Mouse (Mus musculus) heart, embryonic 10.5 days (tissue): ENCODE data around the gene Fhl1. TPM values are rescaled to one million over a fixed set of nuclear protein-coding genes. Genes with fewer than 3 reads are reported as not detected.
A peak's percentile ranks its signal among the peaks of the same experiment; 100 is the strongest.

Experiments used
- DNase-seq: peaks from one replicate; pipeline ENCODE4 v3.0.0-alpha.2; 2017; ENCODE audit warnings: low spot score
- H3K27ac ChIP-seq: fragments of 300-500 bp; sonication (generic); 2 replicates; pipeline ENCODE4 v1.5.1; 2016; ENCODE audit warnings: mild to moderate bottlenecking
- H3K27me3 ChIP-seq: fragments of 300-500 bp; sonication (generic); 2 replicates; pipeline ENCODE4 v1.6.1; 2016; ENCODE audit warnings: mild to moderate bottlenecking; ENCODE audit not compliant: poor library complexity, insufficient read depth, severe bottlenecking
- H3K36me3 ChIP-seq: fragments of 300-500 bp; sonication (generic); 2 replicates; pipeline ENCODE4 v1.6.1; 2016; ENCODE audit warnings: mild to moderate bottlenecking, moderate library complexity
- H3K4me1 ChIP-seq: fragments of 300-500 bp; sonication (generic); 2 replicates; pipeline ENCODE4 v1.6.1; 2016; ENCODE audit warnings: mild to moderate bottlenecking
- H3K4me3 ChIP-seq: fragments of 300-500 bp; sonication (generic); 2 replicates; pipeline ENCODE4 v1.5.1; 2016; ENCODE audit warnings: mild to moderate bottlenecking, moderate library complexity
- H3K9me3 ChIP-seq: fragments of 300-500 bp; sonication (generic); 2 replicates; pipeline ENCODE4 v1.6.1; 2016; ENCODE audit warnings: mild to moderate bottlenecking, moderate library complexity
- WGBS: fragments of 180-500 bp; shearing (Covaris S2); methylation state at CpG from one replicate; pipeline ENCODE4 v1.1.7; 2016; 5-methylcytosine and 5-hydroxymethylcytosine counted together
- polyA plus RNA-seq: library from polyadenylated mRNA; unstranded; fragments of >200 nt; fragmentation: Nextera tagmentation; extraction: Ambion mirVana; gene quantifications from 2 replicates; pipeline ENCODE4 v1.2.1, GENCODE M21; 2016

Gene Fhl1
- polyA plus RNA-seq, 1 experiment from 2014 or later: 107 TPM

DNA sequence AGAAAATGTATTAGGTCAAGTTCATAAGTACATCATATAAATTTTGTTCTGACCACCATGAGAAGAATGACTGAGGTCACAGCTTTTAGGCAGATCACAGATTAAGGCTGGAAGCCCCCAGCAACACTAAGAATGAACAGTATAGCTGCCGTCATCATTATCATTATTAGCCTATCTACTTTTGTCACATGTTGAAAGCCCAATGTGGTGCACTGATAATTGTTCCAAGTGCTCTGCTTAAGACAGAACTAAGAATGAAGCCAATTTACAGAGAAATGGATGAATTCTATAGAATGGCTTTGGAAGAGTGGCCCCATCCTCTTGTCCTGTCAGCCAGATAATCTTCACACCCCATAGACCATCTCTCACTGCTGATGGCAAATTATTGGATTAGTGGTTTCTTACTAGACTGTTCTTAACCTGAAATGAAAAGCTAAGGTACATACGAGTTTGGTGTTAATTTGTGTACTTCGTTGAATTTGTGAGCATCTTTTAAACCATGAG, 28.7 kb downstream of the Fhl1 start:
- no peaks in the 10 kb centered on the region for H3K27me3 ChIP-seq
- WGBS: 79% methylated on average over 3 of the region's 3 CpGs
- DNase-seq: no peak
- H3K9me3 ChIP-seq: no peaks in the 10 kb centered on the region
- H3K4me3 ChIP-seq: no peak overlapping the region
- no peak overlapping the region for H3K27ac ChIP-seq
- no peaks in the 10 kb centered on the region for H3K36me3 ChIP-seq
- no peaks in the 10 kb centered on the region for H3K4me1 ChIP-seq

DNA sequence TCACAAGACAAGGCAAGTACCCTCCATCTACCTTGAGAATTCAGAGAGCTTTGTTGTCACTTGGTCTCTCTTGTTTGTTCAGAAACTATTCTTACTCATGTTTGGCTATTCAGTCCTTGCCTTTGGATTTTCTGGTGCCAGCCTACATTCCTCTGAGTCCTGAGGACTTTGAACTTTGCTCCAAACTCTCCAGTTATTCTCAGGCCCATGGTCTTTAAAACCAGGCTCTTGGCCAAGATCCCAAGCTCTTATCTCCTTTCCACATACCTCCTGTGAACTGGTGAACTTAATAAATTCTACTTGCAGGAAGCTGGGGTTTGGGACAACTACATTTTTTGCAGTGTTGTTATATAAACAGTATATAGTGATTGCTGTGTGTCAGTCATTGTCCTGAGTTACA, 38.3 kb downstream of the Fhl1 start:
- no peaks in the 10 kb centered on the region for H3K36me3 ChIP-seq
- H3K27ac ChIP-seq: no peak overlapping the region
- DNase-seq: no peak
- H3K9me3 ChIP-seq: no peaks in the 10 kb centered on the region
- no peaks in the 10 kb centered on the region for H3K4me1 ChIP-seq
- H3K4me3 ChIP-seq: no peak overlapping the region
- H3K27me3 ChIP-seq: no peaks in the 10 kb centered on the region

DNA sequence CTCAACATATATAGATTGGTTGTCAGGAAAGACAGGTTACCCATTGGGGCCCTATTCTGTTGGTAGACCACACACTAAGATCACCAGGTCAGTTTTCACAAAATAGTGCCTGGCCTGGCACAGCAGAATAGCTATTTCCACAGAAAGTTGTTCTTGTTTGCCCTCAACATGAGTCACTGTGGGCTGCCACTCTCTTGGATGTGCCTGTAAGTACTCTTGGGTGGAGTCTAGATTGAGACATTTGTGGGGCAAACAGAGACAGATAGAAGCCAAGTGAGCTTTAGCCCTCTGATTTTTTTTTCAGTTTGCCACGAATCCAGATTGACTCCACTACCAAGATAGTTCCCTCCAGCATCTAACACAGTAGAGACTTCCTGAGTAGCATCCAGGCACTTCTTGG, 40.2 kb downstream of the Fhl1 start:
- DNase-seq: no peak
- Histone ChIP-seq H3K36me3 (no peaks in the 10 kb centered on the region), H3K27me3 (no peaks in the 10 kb centered on the region), H3K9me3 (no peaks in the 10 kb centered on the region), H3K4me3 (no peak overlapping the region), H3K27ac (no peak overlapping the region), H3K4me1 (no peaks in the 10 kb centered on the region)
- WGBS: 68% methylated on average over 1 of the region's 1 CpGs

DNA sequence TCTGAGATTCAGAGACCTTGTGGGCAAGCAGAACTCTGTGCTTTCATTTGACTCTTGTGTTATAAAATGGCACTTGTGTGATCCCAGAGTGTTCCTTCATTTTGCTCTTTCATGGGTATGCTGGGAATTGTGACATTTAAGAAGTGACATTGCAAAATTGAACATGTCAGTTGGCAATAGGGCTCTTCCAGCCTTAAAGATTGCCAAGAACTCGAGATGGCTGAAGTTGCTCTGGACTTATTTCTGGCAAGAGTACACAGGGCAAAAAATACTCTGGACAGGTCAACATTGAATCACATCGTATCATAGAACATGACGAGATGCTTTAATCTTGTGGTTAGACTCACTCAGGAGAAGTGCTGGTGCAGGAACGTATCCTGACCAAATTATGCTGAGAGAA, 41.7 kb downstream of the Fhl1 start:
- no peak for DNase-seq
- H3K27me3 ChIP-seq: no peaks in the 10 kb centered on the region
- H3K4me1 ChIP-seq: no peaks in the 10 kb centered on the region
- no peaks in the 10 kb centered on the region for H3K9me3 ChIP-seq
- WGBS: 85% methylated on average over 4 of the region's 4 CpGs
- H3K36me3 ChIP-seq: no peaks in the 10 kb centered on the region
- H3K4me3 ChIP-seq: no peak overlapping the region
- no peak overlapping the region for H3K27ac ChIP-seq

DNA sequence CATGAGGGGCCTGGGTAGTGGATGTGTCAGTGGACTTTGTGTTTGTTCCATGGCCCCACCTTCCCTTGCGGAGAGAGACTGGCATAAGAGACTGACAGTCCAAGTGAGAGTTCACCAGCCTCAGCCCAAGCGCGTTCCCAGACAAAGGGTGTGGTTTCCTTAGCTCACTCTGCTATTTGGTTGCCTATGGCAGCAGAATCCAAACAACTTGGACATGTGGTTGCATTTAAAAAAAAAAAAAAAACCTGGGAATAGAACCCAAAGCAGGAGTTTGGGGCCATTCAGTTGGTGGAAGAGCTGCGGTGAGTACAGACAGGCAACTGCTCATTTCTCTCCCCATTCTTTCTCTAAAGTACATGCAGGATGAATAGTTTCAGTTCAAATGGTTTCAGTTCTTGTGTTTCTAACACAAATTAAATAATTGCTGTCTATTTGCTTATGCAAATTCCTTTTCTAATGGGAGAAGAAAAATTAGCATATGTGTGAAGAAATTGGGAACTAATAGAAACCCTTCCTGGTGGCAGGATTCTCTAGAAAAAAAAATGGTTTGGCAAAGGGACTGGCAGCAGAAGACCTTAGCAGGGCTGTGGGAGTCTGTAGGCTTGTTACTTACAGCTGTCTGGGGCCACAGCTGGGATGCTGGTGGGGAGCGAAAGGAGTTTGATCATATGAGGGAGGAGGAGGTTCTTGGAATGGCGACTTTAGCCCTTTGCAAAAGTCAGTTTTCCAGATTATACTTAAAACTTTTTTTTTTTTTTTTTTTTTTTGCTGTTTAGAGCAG, 54.9 kb downstream of the Fhl1 start:
- Histone ChIP-seq H3K27ac (no peak overlapping the region), H3K36me3 (peaks cover 17% of the 10 kb centered on the region; the same call in 1 of the 2 replicates), H3K4me3 (no peak overlapping the region), H3K4me1 (no peaks in the 10 kb centered on the region), H3K9me3 (no peaks in the 10 kb centered on the region), H3K27me3 (no peaks in the 10 kb centered on the region)
- WGBS: 68% methylated on average over 6 of the region's 6 CpGs
- DNase-seq: no peak

DNA sequence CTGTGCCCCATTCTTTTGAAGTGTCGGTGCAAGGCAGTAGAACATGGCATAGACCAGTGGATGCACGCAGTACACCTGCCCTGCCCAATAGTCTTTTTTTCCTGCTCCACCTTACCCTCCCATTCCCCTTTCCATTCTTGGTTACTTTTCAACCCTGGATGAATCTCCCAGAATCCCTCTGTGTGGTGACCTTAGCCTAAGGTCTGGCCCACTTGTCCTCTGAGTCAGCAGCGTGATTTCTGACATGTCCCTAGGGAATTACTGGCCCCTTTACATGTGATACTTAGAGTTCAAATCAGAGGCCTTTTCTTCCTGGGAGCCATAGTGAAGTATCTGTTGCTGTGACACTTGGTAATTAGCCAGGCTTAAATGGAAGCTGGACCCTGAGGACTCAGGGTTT, 55.9 kb downstream of the Fhl1 start:
- Histone ChIP-seq H3K4me1 (no peaks in the 10 kb centered on the region), H3K4me3 (no peak overlapping the region), H3K27ac (no peak overlapping the region), H3K9me3 (no peaks in the 10 kb centered on the region), H3K27me3 (no peaks in the 10 kb centered on the region), H3K36me3 (peaks cover 21% of the 10 kb centered on the region; the same call in 1 of the 2 replicates)
- no peak for DNase-seq
- 82% methylated on average over 3 of the region's 3 CpGs for WGBS

DNA sequence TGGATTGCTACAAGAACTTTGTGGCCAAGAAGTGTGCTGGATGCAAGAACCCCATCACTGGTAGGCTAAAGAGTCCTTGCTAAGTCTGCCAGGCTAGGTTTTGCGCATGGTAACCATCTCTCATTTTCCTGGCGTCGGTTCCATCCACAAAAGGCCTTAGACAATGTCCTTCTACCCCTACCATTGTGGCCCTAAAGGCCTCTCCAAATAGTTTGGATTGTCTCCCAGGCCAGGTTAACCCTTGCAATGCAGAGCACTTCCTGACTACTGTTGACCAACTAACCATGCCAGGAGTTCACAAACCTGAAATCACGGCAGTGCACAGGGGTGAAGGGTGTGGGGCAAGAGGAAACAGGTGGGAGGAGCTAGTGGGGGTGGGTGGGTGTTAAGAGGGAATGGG, 59.0 kb downstream of the Fhl1 start:
- no peaks in the 10 kb centered on the region for H3K27me3 ChIP-seq
- no peaks in the 10 kb centered on the region for H3K9me3 ChIP-seq
- peaks cover 33% of the 10 kb centered on the region for H3K36me3 ChIP-seq
- DNase-seq: no peak
- H3K4me1 ChIP-seq: no peaks in the 10 kb centered on the region
- 89% methylated on average over 4 of the region's 4 CpGs for WGBS
- no peak overlapping the region for H3K27ac ChIP-seq
- H3K4me3 ChIP-seq: no peak overlapping the region

DNA sequence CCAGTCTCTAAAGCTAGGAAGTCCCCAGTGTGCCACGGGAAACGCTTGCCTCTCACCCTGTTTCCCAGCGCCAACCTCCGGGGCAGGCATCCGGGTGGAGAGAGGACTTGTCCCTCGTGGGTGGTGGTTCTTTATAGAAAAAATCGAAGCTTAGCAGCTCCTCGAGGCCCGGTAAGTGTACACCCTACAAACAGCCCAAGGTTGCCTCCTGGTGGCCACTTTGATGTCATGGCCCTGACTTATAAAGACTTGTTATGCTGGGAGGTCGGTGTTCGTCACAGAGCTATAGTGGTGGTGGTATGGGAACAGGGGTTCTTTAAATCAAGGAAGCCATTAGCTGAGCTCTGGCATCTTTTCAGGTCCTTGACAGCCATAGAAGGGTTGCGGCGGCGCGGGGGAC, 59.7 kb downstream of the Fhl1 start:
- no peak overlapping the region for H3K4me3 ChIP-seq
- H3K9me3 ChIP-seq: no peaks in the 10 kb centered on the region
- no peak overlapping the region for H3K27ac ChIP-seq
- no peak for DNase-seq
- no peaks in the 10 kb centered on the region for H3K27me3 ChIP-seq
- no peaks in the 10 kb centered on the region for H3K4me1 ChIP-seq
- WGBS: 56% methylated on average over 15 of the region's 15 CpGs
- peaks cover 33% of the 10 kb centered on the region for H3K36me3 ChIP-seq

DNA sequence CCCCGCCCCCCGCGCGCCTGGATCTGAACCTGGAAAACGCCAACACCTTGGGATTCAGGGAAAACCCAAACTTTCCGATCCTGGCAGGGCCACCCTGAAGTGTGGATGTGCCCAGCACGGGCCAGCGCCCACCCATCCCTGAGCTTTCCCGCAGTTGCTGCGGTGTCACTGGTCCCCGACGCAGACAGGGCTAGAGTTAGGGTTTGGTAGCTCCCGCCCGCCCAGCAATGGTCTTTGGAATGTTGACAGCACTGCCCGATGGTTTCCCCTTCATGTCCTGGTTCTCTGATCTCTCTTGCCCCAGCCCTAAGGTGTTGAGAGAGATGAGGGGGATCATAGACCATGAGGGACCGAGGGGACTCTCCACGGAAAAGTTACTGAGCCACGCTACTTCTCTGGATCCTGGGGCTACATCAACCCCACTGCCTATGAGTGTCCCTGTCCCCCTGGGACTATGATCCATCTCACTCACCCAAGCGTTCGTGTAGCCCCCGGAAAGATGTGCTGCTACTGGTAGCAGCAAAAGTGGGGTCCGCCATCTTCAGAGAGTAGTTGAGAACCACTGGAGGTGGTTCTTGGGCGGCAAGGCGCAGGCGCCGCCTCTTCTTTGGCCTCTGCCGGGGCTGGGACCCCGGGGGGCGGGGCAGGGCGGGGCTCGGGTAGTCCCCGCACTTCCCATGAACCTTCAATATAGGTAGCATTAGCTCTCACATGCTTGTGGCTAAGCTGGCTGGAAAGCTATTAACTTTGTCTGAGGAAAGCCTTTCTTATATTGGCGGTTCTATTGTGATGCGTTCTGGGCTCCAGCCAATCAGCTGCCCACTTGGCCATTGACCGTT, 90.4 kb downstream of the Fhl1 start, which contains the start of gene Map7d3:
TSS of gene Map7d3 (minus strand) at position 562 of the 839 bp plus-strand sequence.
- Histone ChIP-seq H3K4me1 (no peaks in the 10 kb centered on the region), H3K36me3 (no peaks in the 10 kb centered on the region), H3K4me3 (peak within 1 kb of the TSS; percentile 64), H3K9me3 (no peaks in the 10 kb centered on the region), H3K27ac (peak within 1 kb of the TSS; percentile 1; the same call in 1 of the 2 replicates), H3K27me3 (no peaks in the 10 kb centered on the region)
- WGBS: 16% methylated on average over 35 of the region's 35 CpGs
- peak; percentile 74 for DNase-seq

DNA sequence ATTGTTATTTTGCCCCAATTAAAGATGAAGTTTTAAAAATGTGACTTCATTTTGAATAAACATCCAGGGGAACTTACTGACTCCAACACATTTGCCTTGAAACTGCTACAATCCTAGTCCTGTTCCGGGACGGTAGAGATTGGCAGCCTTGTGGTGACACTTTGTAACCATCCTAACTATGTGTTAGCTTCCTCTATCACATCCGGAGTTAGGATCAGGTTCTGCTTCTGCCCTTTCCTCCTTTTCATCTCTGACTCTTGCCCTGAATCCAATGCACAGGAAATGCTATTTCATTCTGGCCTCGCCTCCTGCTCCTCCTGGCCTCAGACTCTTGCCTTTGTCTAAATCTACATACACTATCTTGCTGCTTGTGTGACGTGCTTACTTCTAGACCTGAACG, 95.9 kb downstream of the Fhl1 start:
- no peaks in the 10 kb centered on the region for H3K27me3 ChIP-seq
- no peak overlapping the region for H3K4me3 ChIP-seq
- H3K4me1 ChIP-seq: no peaks in the 10 kb centered on the region
- 70% methylated on average over 6 of the region's 6 CpGs for WGBS
- no peak overlapping the region for H3K27ac ChIP-seq
- no peaks in the 10 kb centered on the region for H3K36me3 ChIP-seq
- DNase-seq: no peak
- no peaks in the 10 kb centered on the region for H3K9me3 ChIP-seq

DNA sequence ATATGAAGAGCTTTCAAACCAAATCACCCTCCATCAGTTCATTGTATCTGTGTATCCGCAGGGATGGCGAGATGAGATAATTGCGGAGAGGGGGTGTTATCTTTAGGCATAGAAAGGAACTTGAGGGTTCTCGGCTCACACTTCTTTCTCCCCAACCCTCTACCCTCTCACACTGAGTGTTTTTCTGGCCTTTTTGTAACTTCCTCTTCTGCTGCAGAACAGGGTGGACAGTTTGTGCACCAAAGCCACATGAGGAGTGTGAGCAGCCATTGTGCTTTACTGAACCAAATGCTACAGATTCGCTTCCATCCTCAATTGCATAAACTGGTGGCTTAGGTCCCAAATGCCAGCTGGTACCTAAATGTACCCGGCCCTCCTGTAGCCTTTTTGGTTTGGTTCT, 104.3 kb downstream of the Fhl1 start:
- Histone ChIP-seq H3K27me3 (no peaks in the 10 kb centered on the region), H3K27ac (no peak overlapping the region), H3K36me3 (no peaks in the 10 kb centered on the region), H3K4me1 (no peaks in the 10 kb centered on the region), H3K9me3 (no peaks in the 10 kb centered on the region), H3K4me3 (no peak overlapping the region)
- 83% methylated on average over 6 of the region's 6 CpGs for WGBS
- DNase-seq: no peak

DNA sequence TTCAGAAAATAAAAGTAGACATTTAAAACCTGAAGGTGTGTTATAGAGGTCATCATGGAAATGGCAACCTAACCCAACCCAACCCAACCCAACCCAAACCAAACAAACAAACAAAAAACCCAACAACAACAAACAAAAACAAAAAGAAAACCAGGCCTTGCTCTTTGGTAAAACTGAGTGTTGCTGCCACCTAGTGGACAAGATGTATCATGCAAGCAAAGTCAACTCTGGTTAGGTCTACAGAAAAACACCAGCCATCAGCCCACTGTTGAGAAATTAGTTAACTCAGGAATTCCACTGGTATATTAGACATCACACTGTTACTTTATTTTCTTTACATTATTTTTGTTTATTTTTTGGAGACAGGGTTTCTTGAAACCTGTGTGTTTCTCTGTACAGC, 107.8 kb downstream of the Fhl1 start:
- H3K27me3 ChIP-seq: no peaks in the 10 kb centered on the region
- no peaks in the 10 kb centered on the region for H3K36me3 ChIP-seq
- no peak overlapping the region for H3K4me3 ChIP-seq
- H3K4me1 ChIP-seq: no peaks in the 10 kb centered on the region
- no peak for DNase-seq
- H3K9me3 ChIP-seq: no peaks in the 10 kb centered on the region
- no peak overlapping the region for H3K27ac ChIP-seq

DNA sequence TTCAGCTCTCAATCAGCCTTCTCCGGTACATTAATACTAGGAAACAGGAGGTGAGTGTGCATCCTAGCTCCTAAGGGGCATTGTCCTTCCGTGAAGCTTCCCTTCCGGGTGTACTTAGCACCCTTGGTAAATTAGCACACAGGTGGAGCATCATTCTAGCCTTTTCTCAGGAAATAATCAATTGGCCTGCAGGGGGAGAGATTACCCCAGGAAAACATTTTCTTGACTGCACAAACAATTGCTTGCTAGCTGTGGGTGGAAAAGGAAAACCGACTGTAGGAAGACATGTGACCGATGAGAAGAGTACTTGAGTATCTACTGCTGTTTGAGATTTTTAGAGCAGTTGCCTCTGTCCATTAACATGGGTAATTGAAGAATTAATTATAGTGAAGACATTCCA, 109.7 kb downstream of the Fhl1 start:
- no peak overlapping the region for H3K4me3 ChIP-seq
- H3K27me3 ChIP-seq: no peaks in the 10 kb centered on the region
- no peaks in the 10 kb centered on the region for H3K4me1 ChIP-seq
- H3K27ac ChIP-seq: no peak overlapping the region
- DNase-seq: no peak
- H3K9me3 ChIP-seq: no peaks in the 10 kb centered on the region
- 70% methylated on average over 5 of the region's 5 CpGs for WGBS
- H3K36me3 ChIP-seq: no peaks in the 10 kb centered on the region
